Mouse (Mus musculus) cortical plate, adult 2 months (tissue): Measurements from ENCODE around the gene Zfp658. TPM values are rescaled to one million over a fixed set of nuclear protein-coding genes. Genes with fewer than 3 reads are reported as not detected.

Source experiments
- H3K27ac ChIP-seq: fragments of 200-500 bp; 2 replicates; pipeline ENCODE4 v1.5.1; 2012; ENCODE audit warnings: low read length, control low read depth, inconsistent platforms; ENCODE audit not compliant: insufficient read depth
- H3K4me1 ChIP-seq: fragments of 200-500 bp; 2 replicates; pipeline ENCODE4 v1.6.1; 2011; ENCODE audit warnings: low read length; ENCODE audit not compliant: control insufficient read depth, insufficient read depth
- H3K4me3 ChIP-seq: fragments of 200-500 bp; 2 replicates; pipeline ENCODE4 v1.5.1; 2011; ENCODE audit warnings: mild to moderate bottlenecking, low read length, control low read depth; ENCODE audit not compliant: insufficient read depth
- CTCF ChIP-seq: fragments of 200-500 bp; IDR thresholded peaks from 2 replicates; pipeline ENCODE4 v1.5.1; 2011; ENCODE audit warnings: mild to moderate bottlenecking, control low read depth, low read length; ENCODE audit not compliant: insufficient read depth; ENCODE audit errors: extremely low read depth
- POLR2A ChIP-seq: fragments of 200-500 bp; IDR thresholded peaks from 2 replicates; pipeline ENCODE4 v1.6.1; 2011; ENCODE audit warnings: mild to moderate bottlenecking, low read length, control low read depth; ENCODE audit not compliant: insufficient read depth; ENCODE audit errors: extremely low read depth
- polyA plus RNA-seq: library from polyadenylated mRNA; depleted of rRNA; stranded (reverse); fragments of >200 nt; gene quantifications from 2 replicates; pipeline ENCODE4 v1.2.3, GENCODE M21; 2012

Zfp658 gene
- polyA plus RNA-seq, 1 experiment: 6.1 TPM

DNA sequence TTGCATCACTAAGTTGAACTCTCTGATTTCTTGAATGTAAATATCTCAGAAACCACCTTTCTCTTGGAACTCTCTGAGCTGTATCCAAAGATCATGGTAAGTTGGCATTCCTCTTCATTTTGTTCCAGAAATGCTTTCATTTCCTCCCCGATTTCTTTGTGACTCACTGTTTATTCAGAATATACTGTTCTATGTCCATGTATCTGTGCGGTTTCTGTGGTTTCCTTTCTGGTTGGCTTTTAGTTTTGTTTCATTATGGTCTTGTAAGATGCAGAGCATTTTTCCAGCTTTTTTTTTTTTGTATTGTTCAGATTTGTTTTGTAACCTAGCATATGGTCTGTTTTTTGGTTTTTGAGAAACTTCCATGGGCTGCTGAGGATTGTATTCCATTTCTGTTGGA lies 9.2 kb downstream of the Zfp658 start:
- TF ChIP-seq CTCF (no peak), POLR2A (no peak)
- Histone ChIP-seq H3K4me1 (no peaks in the 10 kb centered on the region), H3K4me3 (no peak overlapping the region), H3K27ac (no peak overlapping the region)

DNA sequence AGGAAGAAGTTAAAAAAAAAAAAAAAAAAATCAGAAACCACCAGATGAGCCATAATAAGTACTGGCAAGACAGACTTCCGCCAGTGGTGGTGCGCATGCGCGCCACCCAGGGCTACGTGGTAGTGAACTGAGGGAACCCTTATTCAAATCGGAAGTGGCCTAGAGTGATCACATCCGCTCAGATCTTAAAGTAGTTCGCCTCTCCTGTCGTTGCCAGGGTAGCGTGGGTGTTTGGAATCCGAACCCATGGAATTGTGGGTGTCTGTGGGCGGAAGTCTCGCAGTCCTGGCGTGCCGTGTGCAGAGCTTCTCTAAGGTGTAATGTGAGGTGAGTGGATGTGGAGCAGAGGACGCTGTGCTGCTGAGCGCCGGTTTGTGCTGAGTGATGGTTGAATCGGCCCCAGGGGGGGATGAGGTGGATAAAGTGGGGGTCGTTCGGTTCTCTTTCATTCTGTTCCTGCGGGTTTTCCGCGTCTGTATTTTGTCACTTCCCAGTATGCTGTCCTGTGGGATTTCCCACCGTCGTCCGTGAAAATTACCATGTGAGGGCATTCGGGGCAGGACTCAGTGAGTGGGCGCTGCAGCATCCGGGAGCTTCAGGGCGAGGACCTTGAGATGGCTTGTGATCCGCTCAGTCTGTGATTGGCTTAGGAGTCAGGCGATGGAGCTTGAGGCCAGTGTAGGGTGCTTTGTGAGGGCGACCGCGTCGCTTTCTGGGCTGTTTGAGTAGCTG lies 17.6 kb downstream of the Zfp658 start, which contains the start of gene Zfp719:
Zfp719 (plus strand) TSS at position 171 of the 732 bp plus-strand sequence.
- Histone ChIP-seq H3K4me3 (peak within 1 kb of the TSS; percentile 64), H3K27ac (peak within 1 kb of the TSS; percentile 93), H3K4me1 (no peaks in the 10 kb centered on the region; the same call in 1 of the 2 replicates)
- peak; percentile 69 for TF ChIP-seq POLR2A
- TF ChIP-seq CTCF: no peak

DNA sequence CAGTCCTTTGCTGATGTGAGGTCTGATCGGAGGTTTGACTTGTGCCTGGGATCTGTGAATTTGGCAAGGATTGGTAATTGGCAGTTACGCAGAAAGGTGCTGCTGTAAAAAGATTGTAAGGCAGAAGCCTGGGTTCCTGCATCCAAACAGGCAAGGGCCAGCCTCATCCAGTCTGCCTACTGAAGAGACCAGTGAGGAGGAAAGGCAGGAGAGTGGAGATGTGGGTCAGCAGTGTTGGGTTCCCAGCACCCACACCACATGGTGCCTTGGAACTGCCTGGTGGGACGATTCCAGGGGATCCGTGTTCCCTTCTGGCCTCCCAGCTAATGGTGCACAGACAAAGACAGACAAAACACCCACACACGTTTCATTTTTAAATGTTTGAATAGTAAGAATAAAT lies 18.5 kb downstream of the Zfp658 start:
- H3K4me1 ChIP-seq: no peaks in the 10 kb centered on the region; the same call in 1 of the 2 replicates

GRCm38 (mm10) chr7:43584790-43585189 lies 22.7 kb downstream of the Zfp658 start:
- Histone ChIP-seq H3K4me1 (no peaks in the 10 kb centered on the region; the same call in 1 of the 2 replicates), H3K4me3 (no peak overlapping the region), H3K27ac (no peak overlapping the region)
- peak; percentile 20; the same call in 1 of the 2 replicates for TF ChIP-seq CTCF
- no peak for TF ChIP-seq POLR2A

More for the DNA sequence above, 18.5 kb downstream of the Zfp658 start:
- TF ChIP-seq POLR2A (0 out of 2 replicates have a peak, but pooled peaks have one; percentile 8), CTCF (no peak)
- Histone ChIP-seq H3K4me3 (peak overlapping the region; percentile 64), H3K27ac (no peak overlapping the region)

- Histone ChIP-seq H3K27ac (no peak overlapping the region), H3K4me1 (no peaks in the 10 kb centered on the region; the same call in 1 of the 2 replicates), H3K4me3 (no peak overlapping the region)
- no peak for TF ChIP-seq CTCF
- TF ChIP-seq POLR2A: no peak
Measured at GRCm38 (mm10) chr7:43601884-43602283, 39.8 kb downstream of the Zfp658 start.

DNA sequence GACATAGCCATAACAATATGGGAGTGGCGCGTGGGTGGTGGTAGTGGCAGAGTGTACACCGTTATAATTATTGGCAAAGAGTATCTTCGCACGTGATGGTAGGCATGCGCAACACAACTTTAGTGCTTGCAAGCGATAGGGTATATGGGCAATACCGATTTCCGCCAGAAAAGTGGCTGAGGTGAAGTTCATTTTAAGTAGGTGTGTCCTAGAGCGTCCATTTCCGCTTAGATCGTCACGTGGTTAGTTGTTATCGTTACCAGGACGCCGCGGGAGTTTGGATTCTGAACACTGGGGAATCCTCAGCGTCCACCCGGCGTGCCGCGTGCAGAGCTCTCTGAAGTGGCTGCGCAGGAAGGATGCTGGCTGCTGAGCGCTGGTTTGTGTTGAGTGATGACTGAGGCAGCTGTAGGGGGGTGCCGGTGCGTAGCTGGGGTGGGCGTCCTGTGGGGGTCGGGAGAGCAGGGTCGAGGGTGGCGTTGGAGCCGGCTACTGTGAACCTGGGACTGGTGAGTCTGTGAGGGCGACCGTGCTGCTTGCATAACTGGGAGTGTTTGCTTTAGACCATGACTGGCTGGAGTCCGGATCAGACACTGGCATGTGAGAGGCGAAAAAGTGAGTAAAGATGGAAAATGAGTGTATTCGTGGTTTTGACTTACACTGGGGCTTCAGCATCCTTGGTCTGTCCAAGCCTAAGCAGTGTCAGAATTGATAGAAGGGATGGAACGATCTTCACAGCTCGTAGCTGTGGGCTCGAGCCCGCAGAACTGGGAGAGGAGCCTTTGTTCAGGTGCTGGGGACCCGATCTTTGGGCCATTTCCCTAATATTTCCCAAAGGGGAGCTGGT lies 45.1 kb downstream of the Zfp658 start, which contains the start of gene Zfp819:
Zfp819 (plus strand) TSS at position 274 of the 847 bp plus-strand sequence.
- no peak within 1 kb of the TSS for H3K27ac ChIP-seq
- TF ChIP-seq CTCF: no peak
- TF ChIP-seq POLR2A: no peak
- peak within 1 kb of the TSS; percentile 26 for H3K4me3 ChIP-seq

GRCm38 (mm10) chr7:43607743-43608287 lies 45.8 kb downstream of the Zfp658 start:
- H3K27ac ChIP-seq: no peak overlapping the region
- TF ChIP-seq POLR2A (no peak), CTCF (no peak)

More for the DNA sequence above, 45.1 kb downstream of the Zfp658 start, which contains the start of gene Zfp819:
- no peaks in the 10 kb centered on the region; the same call in 1 of the 2 replicates for H3K4me1 ChIP-seq

DNA sequence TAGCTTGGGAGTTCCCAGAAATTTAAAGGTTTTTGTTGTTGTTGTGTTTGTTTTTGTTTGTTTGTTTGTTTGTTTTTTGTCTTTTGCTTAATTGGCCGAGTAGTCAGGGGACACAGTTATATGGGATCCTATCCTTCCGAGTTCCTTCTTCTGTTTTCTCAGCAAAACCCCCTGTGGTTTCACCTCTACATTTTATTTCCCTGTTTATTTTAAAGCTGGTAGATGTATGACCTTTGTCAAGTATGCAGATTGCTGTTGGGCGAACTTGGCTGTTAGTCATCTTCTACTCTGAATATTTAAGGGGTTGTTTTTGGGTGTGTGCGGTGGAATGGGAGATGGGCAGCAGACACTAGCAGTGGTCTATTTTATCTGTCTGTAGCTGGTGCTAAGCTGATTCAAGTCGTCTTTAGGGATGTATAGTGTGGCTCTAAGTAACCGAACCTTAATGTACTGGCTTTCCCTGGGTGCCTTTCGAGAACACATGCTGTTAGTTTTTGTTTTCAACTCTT lies 46.3 kb downstream of the Zfp658 start:
- Histone ChIP-seq H3K4me1 (no peaks in the 10 kb centered on the region), H3K4me3 (no peak overlapping the region), H3K27ac (no peak overlapping the region)
- TF ChIP-seq CTCF (no peak), POLR2A (no peak)

More at GRCm38 (mm10) chr7:43607743-43608287, 45.8 kb downstream of the Zfp658 start:
- Histone ChIP-seq H3K4me3 (no peak overlapping the region; the same call in 1 of the 2 replicates), H3K4me1 (no peaks in the 10 kb centered on the region)
